Mouse (Mus musculus): ENCODE measurements around the gene B130006D01Rik. TPM values are rescaled to one million over a fixed set of nuclear protein-coding genes. Genes with fewer than 3 reads are reported as not detected.
"Not testable (repeated sequence)": the region's sequence is repeated elsewhere in the genome, so short reads cannot be mapped to it uniquely, and the experiment has no call there.

Gene B130006D01Rik
- total RNA-seq, 4 experiments from 2014 or later = 1.9 to 2.4 (median 1.9) TPM

GRCm38 (mm10) chr11:95713225-95713810, 10.1 kb upstream of the B130006D01Rik start:
- DNase-seq (ENCODE audit: low spot score in 2 of 2) = peak; percentile 26 to 48

- DNase-seq (ENCODE audit: low spot score in 2 of 2) = no peak
Measured at GRCm38 (mm10) chr11:95713811-95714241, 9.6 kb upstream of the B130006D01Rik start.

GRCm38 (mm10) chr11:95714411-95714810, 9.0 kb upstream of the B130006D01Rik start:
- no peak for DNase-seq (ENCODE audit: low spot score in 2 of 2)

GRCm38 (mm10) chr11:95716136-95716535, 7.3 kb upstream of the B130006D01Rik start:
- DNase-seq (ENCODE audit: low spot score in 2 of 2) = no peak

GRCm38 (mm10) chr11:95719356-95719755, 4.0 kb upstream of the B130006D01Rik start:
- DNase-seq (ENCODE audit: low spot score in 2 of 2) = no peak

GRCm38 (mm10) chr11:95724466-95724865, 1.1 kb downstream of the B130006D01Rik start:
- DNase-seq (ENCODE audit: low spot score in 2 of 2) = no peak

- no peak for DNase-seq (ENCODE audit: low spot score in 2 of 2)
Measured at GRCm38 (mm10) chr11:95726156-95726555, 2.8 kb downstream of the B130006D01Rik start.

GRCm38 (mm10) chr11:95727947-95728346, 4.6 kb downstream of the B130006D01Rik start:
- DNase-seq (ENCODE audit: low spot score in 2 of 2) = no peak

GRCm38 (mm10) chr11:95728916-95729907, 5.8 kb downstream of the B130006D01Rik start:
- DNase-seq (ENCODE audit: low spot score in 2 of 2) = no peak

GRCm38 (mm10) chr11:95734485-95734884, 11.1 kb downstream of the B130006D01Rik start:
- DNase-seq (ENCODE audit: low spot score in 2 of 2) = no peak

GRCm38 (mm10) chr11:95737811-95738210, 14.4 kb downstream of the B130006D01Rik start:
- DNase-seq (ENCODE audit: low spot score in 2 of 2) = no peak

- DNase-seq (ENCODE audit: low spot score in 2 of 2) = no peak
Measured at GRCm38 (mm10) chr11:95744521-95744920, 21.1 kb downstream of the B130006D01Rik start.

- no peak for DNase-seq (ENCODE audit: low spot score in 2 of 2)
Measured at GRCm38 (mm10) chr11:95746821-95747220, 23.4 kb downstream of the B130006D01Rik start.

GRCm38 (mm10) chr11:95748331-95748730, 24.9 kb downstream of the B130006D01Rik start:
- DNase-seq (ENCODE audit: low spot score in 2 of 2) = no peak

- DNase-seq (ENCODE audit: low spot score in 2 of 2) = no peak
Measured at GRCm38 (mm10) chr11:95749619-95750018, 26.2 kb downstream of the B130006D01Rik start.

- DNase-seq (ENCODE audit: low spot score in 2 of 2) = peak; percentile 38 to 74
Measured at GRCm38 (mm10) chr11:95750995-95751394, 27.6 kb downstream of the B130006D01Rik start.

- not testable (repeated sequence) for DNase-seq (ENCODE audit: low spot score in 2 of 2)
Measured at GRCm38 (mm10) chr11:95755137-95755536, 31.8 kb downstream of the B130006D01Rik start.

GRCm38 (mm10) chr11:95760521-95760920, 37.1 kb downstream of the B130006D01Rik start:
- no peak for DNase-seq (ENCODE audit: low spot score in 2 of 2)

GRCm38 (mm10) chr11:95762996-95763395, 39.6 kb downstream of the B130006D01Rik start:
- DNase-seq (ENCODE audit: low spot score in 2 of 2) = no peak

GRCm38 (mm10) chr11:95764806-95765205, 41.4 kb downstream of the B130006D01Rik start:
- DNase-seq (ENCODE audit: low spot score in 2 of 2) = no peak

- no peak for DNase-seq (ENCODE audit: low spot score in 2 of 2)
Measured at GRCm38 (mm10) chr11:95765334-95765733, 41.9 kb downstream of the B130006D01Rik start.

- DNase-seq (ENCODE audit: low spot score in 2 of 2) = no peak
Measured at GRCm38 (mm10) chr11:95768244-95768643, 44.9 kb downstream of the B130006D01Rik start.

Data from layer of hippocampus, adult 8-10 months (tissue).